18 mouse cellular contexts compared by ENCODE assay signal in genomic region chr5:107371335-107371734, GRCm38 (mm10). TPM values are rescaled to one million over a fixed set of nuclear protein-coding genes. Genes with fewer than 3 reads are reported as not detected.
"Had no signal": no experiment of that assay in that cellular context is flagged by ENCODE, and none has a peak within 500 bp of the region (broad histone marks: within the 10 kb centered on the region; RNA-seq: fewer than 3 reads in every experiment).

No protein-coding gene starts in this region.

- H3K9ac ChIP-seq: neural tube, embryonic 12.5 days; neural tube, embryonic 13.5 days; neural tube, embryonic 15.5 days; stomach, embryonic 15.5 days had no signal

- H3K36me3 ChIP-seq: neural tube, embryonic 12.5 days; stomach, embryonic 15.5 days had no signal

- H3K27ac ChIP-seq: neural tube, embryonic 12.5 days; neural tube, embryonic 13.5 days; neural tube, embryonic 15.5 days; stomach, embryonic 15.5 days; stomach, postnatal 0 days had no signal

- H3K9me3 ChIP-seq: neural tube, embryonic 12.5 days; neural tube, embryonic 13.5 days; neural tube, embryonic 15.5 days; stomach, embryonic 15.5 days had no signal

- H3K4me2 ChIP-seq: neural tube, embryonic 12.5 days; neural tube, embryonic 13.5 days; neural tube, embryonic 15.5 days; stomach, embryonic 15.5 days had no signal

- DNase-seq: retina, postnatal 1 day; right cerebral cortex, adult 18-20 months; right cerebral cortex, postnatal 14 days; right cerebral cortex, postnatal 25 days; right cerebral cortex, postnatal 4 days; spleen, adult 18-20 months; thymus, adult 18-20 months; thymus, adult 2 months; thymus, postnatal 14 days; thymus, postnatal 25 days; thymus, postnatal 36 days; thymus, postnatal 4 days had no signal

- H3K4me1 ChIP-seq: neural tube, embryonic 12.5 days; stomach, embryonic 15.5 days had no signal

- H3K27me3 ChIP-seq: neural tube, embryonic 12.5 days; neural tube, embryonic 13.5 days; neural tube, embryonic 15.5 days; stomach, embryonic 15.5 days had no signal

- H3K4me3 ChIP-seq: neural tube, embryonic 12.5 days; neural tube, embryonic 13.5 days; neural tube, embryonic 15.5 days; stomach, embryonic 15.5 days had no signal

RNA-seq across cellular contexts. Expression of gene Ephx4, which starts 31.2 kb away (rescaled TPM):
- total RNA-seq: neutrophil, adult 5-6 weeks had no signal
